Mouse (Mus musculus): ENCODE results near the gene Rcvrn. TPM values are rescaled to one million over a fixed set of nuclear protein-coding genes. Genes with fewer than 3 reads are reported as not detected.

The Rcvrn gene
- polyA plus RNA-seq, 1 experiment from 2014 or later = not detected

GRCm38 (mm10) chr11:67731056-67731455 lies 35.9 kb downstream of the Rcvrn start:
- 93% methylated on average over 2 of the region's 2 CpGs for WGBS
- Histone ChIP-seq H3K9me3 (replicated peaks; ENCODE audit: control insufficient read depth, low read length) (no peaks in the 10 kb centered on the region), H3K4me3 (ENCODE audit: low read depth, low read length) (no peak overlapping the region), H3K27me3 (replicated peaks; ENCODE audit: control insufficient read depth, insufficient read depth, low read length) (no peaks in the 10 kb centered on the region), H3K9ac (ENCODE audit: low read length) (no peak overlapping the region), H3K36me3 (ENCODE audit: control insufficient read depth, insufficient read depth, low read length) (no peaks in the 10 kb centered on the region), H3K4me2 (ENCODE audit: low read length) (no peak overlapping the region), H3K4me1 (ENCODE audit: control insufficient read depth, insufficient read depth, low read length) (no peaks in the 10 kb centered on the region), H3K27ac (ENCODE audit: low read depth, low read length) (no peak overlapping the region)
- no peak for DNase-seq (ENCODE audit: low spot score)
- no peak for ATAC-seq

GRCm38 (mm10) chr11:67733726-67734125 lies 38.6 kb downstream of the Rcvrn start:
- Histone ChIP-seq H3K36me3 (ENCODE audit: control insufficient read depth, insufficient read depth, low read length) (no peaks in the 10 kb centered on the region), H3K4me1 (ENCODE audit: control insufficient read depth, insufficient read depth, low read length) (no peaks in the 10 kb centered on the region), H3K9me3 (replicated peaks; ENCODE audit: control insufficient read depth, low read length) (no peaks in the 10 kb centered on the region), H3K4me3 (ENCODE audit: low read depth, low read length) (no peak overlapping the region), H3K27me3 (replicated peaks; ENCODE audit: control insufficient read depth, insufficient read depth, low read length) (no peaks in the 10 kb centered on the region), H3K9ac (ENCODE audit: low read length) (no peak overlapping the region), H3K4me2 (ENCODE audit: low read length) (no peak overlapping the region), H3K27ac (ENCODE audit: low read depth, low read length) (no peak overlapping the region)
- DNase-seq (ENCODE audit: low spot score) (no peak), ATAC-seq (no peak)
- 93% methylated on average over 1 of the region's 1 CpGs for WGBS

GRCm38 (mm10) chr11:67734597-67734996 lies 39.5 kb downstream of the Rcvrn start:
- no peak overlapping the region for H3K4me3 ChIP-seq (ENCODE audit: low read depth, low read length)
- no peaks in the 10 kb centered on the region for H3K9me3 ChIP-seq (replicated peaks; ENCODE audit: control insufficient read depth, low read length)
- no peak overlapping the region for H3K27ac ChIP-seq (ENCODE audit: low read depth, low read length)
- 84% methylated on average over 3 of the region's 3 CpGs for WGBS
- ATAC-seq (no peak), DNase-seq (ENCODE audit: low spot score) (no peak)
- no peaks in the 10 kb centered on the region for H3K36me3 ChIP-seq (ENCODE audit: control insufficient read depth, insufficient read depth, low read length)
- H3K4me1 ChIP-seq (ENCODE audit: control insufficient read depth, insufficient read depth, low read length) = no peaks in the 10 kb centered on the region
- no peak overlapping the region for H3K4me2 ChIP-seq (ENCODE audit: low read length)
- H3K27me3 ChIP-seq (replicated peaks; ENCODE audit: control insufficient read depth, insufficient read depth, low read length) = no peaks in the 10 kb centered on the region
- H3K9ac ChIP-seq (ENCODE audit: low read length) = no peak overlapping the region

- Histone ChIP-seq H3K4me3 (ENCODE audit: low read depth, low read length) (no peak overlapping the region), H3K27me3 (replicated peaks; ENCODE audit: control insufficient read depth, insufficient read depth, low read length) (no peaks in the 10 kb centered on the region), H3K27ac (ENCODE audit: low read depth, low read length) (no peak overlapping the region), H3K4me1 (ENCODE audit: control insufficient read depth, insufficient read depth, low read length) (no peaks in the 10 kb centered on the region), H3K4me2 (ENCODE audit: low read length) (no peak overlapping the region), H3K9ac (ENCODE audit: low read length) (no peak overlapping the region), H3K36me3 (ENCODE audit: control insufficient read depth, insufficient read depth, low read length) (no peaks in the 10 kb centered on the region), H3K9me3 (replicated peaks; ENCODE audit: control insufficient read depth, low read length) (no peaks in the 10 kb centered on the region)
- 83% methylated on average over 6 of the region's 6 CpGs for WGBS
- ATAC-seq (no peak), DNase-seq (ENCODE audit: low spot score) (no peak)
These were observed 43.2 kb downstream of the Rcvrn start for GRCm38 (mm10) chr11:67738345-67738744.

- ATAC-seq (no peak), DNase-seq (ENCODE audit: low spot score) (peak; percentile 56)
- 92% methylated on average over 5 of the region's 5 CpGs for WGBS
- Histone ChIP-seq H3K9ac (ENCODE audit: low read length) (no peak overlapping the region), H3K4me2 (ENCODE audit: low read length) (no peak overlapping the region), H3K27ac (ENCODE audit: low read depth, low read length) (no peak overlapping the region), H3K9me3 (replicated peaks; ENCODE audit: control insufficient read depth, low read length) (no peaks in the 10 kb centered on the region), H3K36me3 (ENCODE audit: control insufficient read depth, insufficient read depth, low read length) (no peaks in the 10 kb centered on the region), H3K4me1 (ENCODE audit: control insufficient read depth, insufficient read depth, low read length) (no peaks in the 10 kb centered on the region), H3K27me3 (replicated peaks; ENCODE audit: control insufficient read depth, insufficient read depth, low read length) (no peaks in the 10 kb centered on the region), H3K4me3 (ENCODE audit: low read depth, low read length) (no peak overlapping the region)
These were observed 43.8 kb downstream of the Rcvrn start for GRCm38 (mm10) chr11:67738846-67739490.

GRCm38 (mm10) chr11:67741569-67741968 lies 46.4 kb downstream of the Rcvrn start:
- Histone ChIP-seq H3K9ac (ENCODE audit: low read length) (no peak overlapping the region), H3K4me2 (ENCODE audit: low read length) (no peak overlapping the region), H3K9me3 (replicated peaks; ENCODE audit: control insufficient read depth, low read length) (no peaks in the 10 kb centered on the region), H3K36me3 (ENCODE audit: control insufficient read depth, insufficient read depth, low read length) (no peaks in the 10 kb centered on the region), H3K27ac (ENCODE audit: low read depth, low read length) (no peak overlapping the region), H3K27me3 (replicated peaks; ENCODE audit: control insufficient read depth, insufficient read depth, low read length) (no peaks in the 10 kb centered on the region), H3K4me3 (ENCODE audit: low read depth, low read length) (no peak overlapping the region), H3K4me1 (ENCODE audit: control insufficient read depth, insufficient read depth, low read length) (no peaks in the 10 kb centered on the region)
- ATAC-seq (no peak), DNase-seq (ENCODE audit: low spot score) (no peak)

Other genes with a start within 250 kb of the Rcvrn start
- 39.5 and 49.3 TPM in 2 replicates for gene Gas7, start 239.9 kb upstream of the Rcvrn start, polyA plus RNA-seq (2014; fragmentation: Nextera tagmentation; extraction: Ambion mirVana)
- gene Glp2r, start 75.8 kb downstream of the Rcvrn start, polyA plus RNA-seq (2014; fragmentation: Nextera tagmentation; extraction: Ambion mirVana) = 0.04 and 0.05 TPM in 2 replicates
- gene Gsg1l2, start 79.3 kb downstream of the Rcvrn start, polyA plus RNA-seq (2014; fragmentation: Nextera tagmentation; extraction: Ambion mirVana) = not detected in 2 replicates
- not detected in 2 replicates for gene Dhrs7c, start 102.9 kb downstream of the Rcvrn start, polyA plus RNA-seq (2014; fragmentation: Nextera tagmentation; extraction: Ambion mirVana)
- 0.61 and 1.1 TPM in 2 replicates for gene Usp43, start 226.8 kb downstream of the Rcvrn start, polyA plus RNA-seq (2014; fragmentation: Nextera tagmentation; extraction: Ambion mirVana)